Mouse (Mus musculus) hindbrain, embryonic 13.5 days (tissue): ENCODE results near the gene Acbd6. TPM values are rescaled to one million over a fixed set of nuclear protein-coding genes. Genes with fewer than 3 reads are reported as not detected.
A peak's percentile ranks its signal among the peaks of the same experiment; 100 is the strongest.

ENCODE experiments used
- ATAC-seq: fragments of 200-750 bp; cut with Nextera tagmentation; 2 replicates; pipeline ENCODE4 v1.8.0; 2017; ENCODE audit warnings: moderate TSS enrichment; ENCODE audit not compliant: low FRiP score
- H3K27ac ChIP-seq: fragments of 300-500 bp; sonication (generic); 2 replicates; pipeline ENCODE4 v1.5.1; 2015; ENCODE audit warnings: inconsistent platforms, mild to moderate bottlenecking, moderate library complexity
- H3K27me3 ChIP-seq: fragments of 300-500 bp; sonication (generic); 2 replicates; pipeline ENCODE4 v1.6.1; 2015; ENCODE audit warnings: mild to moderate bottlenecking, inconsistent platforms
- H3K36me3 ChIP-seq: fragments of 300-500 bp; sonication (generic); 2 replicates; pipeline ENCODE4 v1.6.1; 2015; ENCODE audit warnings: mild to moderate bottlenecking, inconsistent platforms
- H3K4me1 ChIP-seq: fragments of 300-500 bp; sonication (generic); replicated peaks from 2 replicates; pipeline ENCODE4 v1.6.1; 2015; ENCODE audit warnings: inconsistent platforms
- H3K4me2 ChIP-seq: fragments of 300-500 bp; sonication (generic); 2 replicates; pipeline ENCODE4 v1.6.1; 2015; ENCODE audit warnings: inconsistent platforms, mild to moderate bottlenecking, moderate library complexity
- H3K4me3 ChIP-seq: fragments of 300-500 bp; sonication (generic); 2 replicates; pipeline ENCODE4 v1.5.1; 2015; ENCODE audit warnings: mild to moderate bottlenecking, inconsistent platforms
- H3K9ac ChIP-seq: fragments of 300-500 bp; sonication (generic); 2 replicates; pipeline ENCODE4 v1.6.1; 2015; ENCODE audit warnings: mild to moderate bottlenecking, inconsistent platforms
- H3K9me3 ChIP-seq: fragments of 300-500 bp; sonication (generic); 2 replicates; pipeline ENCODE4 v1.6.1; 2016; ENCODE audit warnings: inconsistent platforms
- WGBS: fragments of 180-500 bp; shearing (Covaris S2); methylation state at CpG from one replicate; pipeline ENCODE4 v1.1.7; 2015; 5-methylcytosine and 5-hydroxymethylcytosine counted together
- polyA plus RNA-seq: library from polyadenylated mRNA; unstranded; fragments of >200 nt; fragmentation: Nextera tagmentation; extraction: Ambion mirVana; gene quantifications from 2 replicates; pipeline ENCODE4 v1.2.1, GENCODE M21; 2015

Gene Acbd6
- polyA plus RNA-seq, 1 experiment from 2014 or later, result 81.2 TPM

DNA sequence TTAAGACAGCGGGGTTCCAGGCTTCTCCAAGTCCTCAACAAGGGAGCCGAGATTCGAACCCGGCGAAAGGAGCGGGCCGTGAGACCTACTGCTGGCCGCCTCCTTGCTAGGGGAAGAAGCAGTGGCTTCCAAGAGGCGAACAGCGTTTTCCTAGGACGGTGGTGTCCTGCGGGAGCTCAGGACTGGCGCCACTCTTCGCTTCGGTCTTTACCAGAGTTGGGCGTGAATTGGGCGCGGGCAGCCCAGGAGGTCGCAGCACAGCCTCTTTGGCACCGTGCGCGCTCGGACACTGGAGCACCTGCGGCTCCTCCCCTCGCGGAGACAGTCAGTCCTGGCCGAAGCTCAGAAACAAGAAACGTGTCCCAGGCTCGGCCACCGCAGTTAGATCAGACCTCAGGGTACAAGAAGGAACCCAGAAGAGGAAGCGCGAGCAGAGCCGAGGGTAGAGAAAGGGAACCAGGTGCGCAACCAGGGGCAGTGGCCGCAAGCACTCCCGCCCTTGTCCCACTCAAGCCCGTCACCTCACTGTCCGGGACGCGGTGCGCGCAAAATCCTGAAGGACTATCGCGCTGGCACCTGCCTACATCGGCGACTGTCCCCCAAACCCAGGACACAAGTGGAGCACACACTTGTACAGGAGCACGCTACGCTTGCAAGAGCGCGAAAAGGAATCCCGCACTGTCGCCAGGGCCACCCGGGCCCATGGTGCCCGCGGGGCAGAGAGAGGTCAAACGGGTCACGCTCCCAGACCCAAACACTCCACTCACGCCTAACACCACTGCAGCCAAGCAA lies 179.3 kb downstream of the Acbd6 start:
- Histone ChIP-seq H3K4me1 (peaks cover 22% of the 10 kb centered on the region), H3K9ac (peak overlapping the region; percentile 39; the same call in 1 of the 2 replicates), H3K4me3 (peak overlapping the region; percentile 21), H3K27me3 (peaks cover 99% of the 10 kb centered on the region), H3K9me3 (no peaks in the 10 kb centered on the region), H3K4me2 (peak overlapping the region; percentile 21), H3K36me3 (no peaks in the 10 kb centered on the region), H3K27ac (no peak overlapping the region)
- under 1% methylated on average over 58 of the region's 58 CpGs for WGBS
- ATAC-seq, result no peak

DNA sequence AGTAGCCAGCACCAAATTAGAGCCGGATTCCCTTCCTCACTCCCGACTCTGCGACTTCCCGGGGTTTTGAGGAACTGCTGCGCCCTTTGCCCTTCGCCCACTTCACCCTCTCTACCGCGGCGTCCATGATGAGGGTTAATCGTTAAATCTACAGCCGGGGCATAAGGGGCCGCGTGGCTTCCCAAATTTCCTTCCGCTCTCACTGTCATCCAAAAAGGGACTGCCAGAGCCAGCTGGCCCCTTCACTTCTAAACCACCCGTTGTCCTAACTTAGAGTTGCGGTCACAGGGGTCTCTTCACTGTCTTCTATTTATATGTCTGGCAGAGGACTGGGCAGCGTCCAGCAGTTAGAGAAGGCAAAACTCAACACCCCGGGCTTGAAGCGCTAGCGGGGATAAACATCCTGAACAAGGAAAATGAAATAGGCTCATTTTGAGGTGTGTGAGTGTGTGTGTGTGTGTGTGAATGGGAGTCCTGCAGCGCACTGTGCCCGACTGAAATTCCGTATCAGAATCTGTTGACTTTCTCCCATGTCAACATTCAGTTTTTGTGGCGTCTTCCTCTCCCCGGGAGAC lies 180.0 kb downstream of the Acbd6 start:
- H3K9ac ChIP-seq, result peak overlapping the region; percentile 39; the same call in 1 of the 2 replicates
- H3K9me3 ChIP-seq, result no peaks in the 10 kb centered on the region
- peaks cover 99% of the 10 kb centered on the region for H3K27me3 ChIP-seq
- no peaks in the 10 kb centered on the region for H3K36me3 ChIP-seq
- H3K4me2 ChIP-seq, result peak overlapping the region; percentile 21
- H3K4me3 ChIP-seq, result peak overlapping the region; percentile 21; the same call in 1 of the 2 replicates
- peaks cover 29% of the 10 kb centered on the region for H3K4me1 ChIP-seq
- under 1% methylated on average over 25 of the region's 25 CpGs for WGBS
- ATAC-seq, result no peak
- H3K27ac ChIP-seq, result no peak overlapping the region; the same call in 1 of the 2 replicates

Other genes with a start within 250 kb of the Acbd6 start
- 44.9 and 47.3 TPM in 2 replicates for gene Xpr1, start 140.7 kb upstream of the Acbd6 start, polyA plus RNA-seq
- gene Lhx4, start 193.6 kb downstream of the Acbd6 start, polyA plus RNA-seq, result 6.4 and 9.3 TPM in 2 replicates